Mouse (Mus musculus): ENCODE data around the gene Fgd3. TPM values are rescaled to one million over a fixed set of nuclear protein-coding genes. Genes with fewer than 3 reads are reported as not detected.

Gene Fgd3
- total RNA-seq, 2 experiments from 2014 or later: 6.7 to 7.0 TPM

Other genes starting within 250 kb of the Fgd3 start
- 100 to 1,000 TPM; 112 to 118 TPM for gene Wnk2, start 172.3 kb downstream of the Fgd3 start, total RNA-seq (2021)
- gene Ninj1, start 132.8 kb downstream of the Fgd3 start, total RNA-seq (2021): 10 to 100 TPM; 19.5 to 28.5 TPM
- 10 to 100 TPM in 1 of 2 experiments, 1 to 10 TPM in 1; 9.9 to 14.1 TPM for gene Card19, start 104.3 kb downstream of the Fgd3 start, total RNA-seq (2021)
- gene Susd3, start 71.6 kb downstream of the Fgd3 start, total RNA-seq (2021): 1 to 10 TPM; 2.5 to 5.0 TPM
- gene Bicd2, start 21.3 kb upstream of the Fgd3 start, total RNA-seq (2021): 10 to 100 TPM; 43.2 to 44.1 TPM
- gene Ippk, start 100.9 kb upstream of the Fgd3 start, total RNA-seq (2021): 10 to 100 TPM; 12.8 to 14.2 TPM
- 1 to 10 TPM; 1.3 to 2.4 TPM for gene Tes3-ps, start 173.0 kb upstream of the Fgd3 start, total RNA-seq (2021)
- 1 to 10 TPM; 2.0 to 2.4 TPM for gene Ecm2, start 184.5 kb upstream of the Fgd3 start, total RNA-seq (2021)
- 1 to 10 TPM; 1.4 to 1.9 TPM for gene Aspn, start 224.1 kb upstream of the Fgd3 start, total RNA-seq (2021)

All from left cerebral cortex, postnatal 14 days (tissue).